Mouse (Mus musculus) G1E (cell line): ENCODE measurements around the gene Myo1b.

Source experiments
- CTCF ChIP-seq: IDR thresholded peaks from 2 replicates; pipeline ENCODE4 v1.5.1; 2012; ENCODE audit warnings: low read depth, low read length, inconsistent platforms, mixed read lengths
- GATA1 ChIP-seq: IDR thresholded peaks from 2 replicates; pipeline ENCODE4 v1.6.1; 2012; ENCODE audit warnings: borderline replicate concordance, low read length, inconsistent platforms, mixed read lengths
- GATA2 ChIP-seq: IDR thresholded peaks from 2 replicates; pipeline ENCODE4 v1.6.1; 2012; ENCODE audit warnings: low read depth, low read length, inconsistent platforms, borderline replicate concordance
- POLR2AphosphoS5 ChIP-seq: IDR thresholded peaks from 2 replicates; pipeline ENCODE4 v1.6.1; 2012; ENCODE audit warnings: low read depth, low read length, inconsistent platforms; ENCODE audit not compliant: insufficient replicate concordance
- TAL1 ChIP-seq: conservative IDR thresholded peaks from 2 replicates; pipeline ENCODE4 v1.6.1; 2012; ENCODE audit warnings: low read depth, low read length, inconsistent platforms, mixed read lengths

- no peak for TF ChIP-seq CTCF
- no peak for TF ChIP-seq TAL1
- no peak for TF ChIP-seq GATA1
- TF ChIP-seq POLR2AphosphoS5: no peak
- no peak for TF ChIP-seq GATA2
Observed at GRCm38 (mm10) chr1:51875462-51876225, 40.2 kb downstream of the Myo1b start.
